19 mouse cellular contexts compared by ENCODE assay signal in genomic region chr3:80372436-80372835, GRCm38 (mm10).
DNase-seq lines count a peak whose midpoint lies in the region; ATAC-seq lines count a peak whose summit lies in the region.
"Had no signal": no experiment of that assay in that cellular context is flagged by ENCODE, and none has a peak within 500 bp of the region (broad histone marks: within the 10 kb centered on the region; RNA-seq: fewer than 3 reads in every experiment).

No protein-coding gene starts in this region.

- no peak overlapping the region for H3K4me2 ChIP-seq in midbrain, embryonic 14.5 days (ENCODE audit: low read length)
- no peak overlapping the region for H3K4me2 ChIP-seq in midbrain, embryonic 15.5 days
- H3K4me2 ChIP-seq: embryonic facial prominence, embryonic 15.5 days; heart, embryonic 11.5 days; limb, embryonic 15.5 days; neural tube, embryonic 13.5 days; stomach, embryonic 15.5 days had no signal

- no peak for ATAC-seq in midbrain, embryonic 14.5 days (ENCODE audit: low FRiP score, low TSS enrichment)
- ATAC-seq in midbrain, embryonic 15.5 days (replicated peaks): no peak
- ATAC-seq: hindbrain, embryonic 16.5 days had no signal

- WGBS in midbrain, embryonic 14.5 days: 88% methylated on average over 3 of the region's 3 CpGs
- 81% methylated on average over 3 of the region's 3 CpGs for WGBS in midbrain, embryonic 15.5 days

- no peak overlapping the region for H3K9ac ChIP-seq in midbrain, embryonic 14.5 days (replicated peaks; ENCODE audit: low read length)
- no peak overlapping the region for H3K9ac ChIP-seq in midbrain, embryonic 15.5 days
- H3K9ac ChIP-seq: embryonic facial prominence, embryonic 15.5 days; limb, embryonic 15.5 days; neural tube, embryonic 13.5 days; stomach, embryonic 15.5 days had no signal

- no peak overlapping the region for H3K4me3 ChIP-seq in midbrain, embryonic 14.5 days (replicated peaks; ENCODE audit: low read depth, low read length)
- no peak overlapping the region for H3K4me3 ChIP-seq in midbrain, embryonic 15.5 days
- H3K4me3 ChIP-seq: embryonic facial prominence, embryonic 15.5 days; limb, embryonic 15.5 days; neural tube, embryonic 13.5 days; stomach, embryonic 15.5 days had no signal

- no peaks in the 10 kb centered on the region for H3K4me1 ChIP-seq in midbrain, embryonic 14.5 days (ENCODE audit: control insufficient read depth, insufficient read depth, low read length)
- no peaks in the 10 kb centered on the region for H3K4me1 ChIP-seq in midbrain, embryonic 15.5 days
- H3K4me1 ChIP-seq: embryonic facial prominence, embryonic 15.5 days; limb, embryonic 15.5 days; neural tube, embryonic 13.5 days; stomach, embryonic 15.5 days had no signal

- H3K27me3 ChIP-seq in midbrain, embryonic 14.5 days (ENCODE audit: control insufficient read depth, insufficient read depth, low read length): no peaks in the 10 kb centered on the region
- H3K27me3 ChIP-seq in midbrain, embryonic 15.5 days (replicated peaks): no peaks in the 10 kb centered on the region
- H3K27me3 ChIP-seq: embryonic facial prominence, embryonic 15.5 days; limb, embryonic 15.5 days; neural tube, embryonic 13.5 days; stomach, embryonic 15.5 days had no signal

- no peaks in the 10 kb centered on the region for H3K9me3 ChIP-seq in midbrain, embryonic 14.5 days (ENCODE audit: control insufficient read depth, low read length)
- H3K9me3 ChIP-seq in midbrain, embryonic 15.5 days: no peaks in the 10 kb centered on the region
- H3K9me3 ChIP-seq: embryonic facial prominence, embryonic 15.5 days; limb, embryonic 15.5 days; neural tube, embryonic 13.5 days; stomach, embryonic 15.5 days had no signal

- peak; percentile 3 for DNase-seq in embryo, embryonic 10.5 days (ENCODE audit: low spot score)
- no peak for DNase-seq in embryo, embryonic 9.5 days (ENCODE audit: extremely low spot score)
- DNase-seq in midbrain, embryonic 14.5 days: peak; percentile 9
- DNase-seq in cerebellum, postnatal 10 days: peak; percentile 75 to 80
- no peak for DNase-seq in MN1 (ENCODE audit: low spot score)
- DNase-seq in right cerebral cortex, postnatal 10 days (ENCODE audit: low spot score in 2 of 2): no peak
- DNase-seq: adrenal gland, postnatal 14 days; B cell, adult 2 months; kidney, adult 9 months; lung, adult 2 months; spleen, adult 18-20 months; thymus, postnatal 14 days had no signal

- H3K27ac ChIP-seq in midbrain, embryonic 14.5 days (replicated peaks; ENCODE audit: low read depth, low read length): no peak overlapping the region
- no peak overlapping the region for H3K27ac ChIP-seq in midbrain, embryonic 15.5 days
- H3K27ac ChIP-seq: embryonic facial prominence, embryonic 15.5 days; limb, embryonic 15.5 days; neural tube, embryonic 13.5 days; stomach, embryonic 15.5 days had no signal

- no peaks in the 10 kb centered on the region for H3K36me3 ChIP-seq in midbrain, embryonic 14.5 days (ENCODE audit: control insufficient read depth, insufficient read depth, low read length)
- H3K36me3 ChIP-seq in midbrain, embryonic 15.5 days (replicated peaks): no peaks in the 10 kb centered on the region
- H3K36me3 ChIP-seq: embryonic facial prominence, embryonic 15.5 days; limb, embryonic 15.5 days; neural tube, embryonic 13.5 days; stomach, embryonic 15.5 days had no signal

Comparison
In these comparisons a context has a peak if more than half of its experiments do, and no peak if none do; other contexts are left out.
1. DNase-seq: peak in embryo, embryonic 10.5 days (single experiment), midbrain, embryonic 14.5 days (single experiment) and cerebellum, postnatal 10 days (2 of 2); none in embryo, embryonic 9.5 days (single experiment), MN1 (single experiment) and right cerebral cortex, postnatal 10 days (0 of 2).